Mouse (Mus musculus) forebrain, embryonic 16.5 days (tissue): ENCODE data around the gene Pdzd2. TPM values are rescaled to one million over a fixed set of nuclear protein-coding genes. Genes with fewer than 3 reads are reported as not detected.

Source experiments
- ATAC-seq: fragments of 200-750 bp; cut with Nextera tagmentation; 2 replicates; pipeline ENCODE4 v1.8.0; 2017; ENCODE audit warnings: mild to moderate bottlenecking, moderate library complexity
- H3K27ac ChIP-seq: fragments of 300-500 bp; sonication (generic); 2 replicates; pipeline ENCODE4 v1.5.1; 2014; ENCODE audit warnings: low read length, control low read depth
- H3K27me3 ChIP-seq: fragments of 300-500 bp; sonication (generic); replicated peaks from 2 replicates; pipeline ENCODE4 v1.6.1; 2014; ENCODE audit warnings: low read length; ENCODE audit not compliant: control insufficient read depth, insufficient read depth
- H3K36me3 ChIP-seq: fragments of 300-500 bp; sonication (generic); 2 replicates; pipeline ENCODE4 v1.6.1; 2014; ENCODE audit not compliant: control insufficient read depth, insufficient read depth
- H3K4me1 ChIP-seq: fragments of 300-500 bp; sonication (generic); replicated peaks from 2 replicates; pipeline ENCODE4 v1.6.1; 2014; ENCODE audit warnings: low read length; ENCODE audit not compliant: control insufficient read depth, insufficient read depth
- H3K4me2 ChIP-seq: fragments of 300-500 bp; sonication (generic); 2 replicates; pipeline ENCODE4 v1.6.1; 2014; ENCODE audit warnings: mild to moderate bottlenecking, low read length, control low read depth
- H3K4me3 ChIP-seq: fragments of 300-500 bp; sonication (generic); replicated peaks from 2 replicates; pipeline ENCODE4 v1.5.1; 2014; ENCODE audit warnings: mild to moderate bottlenecking, low read length, control low read depth
- H3K9ac ChIP-seq: fragments of 300-500 bp; sonication (generic); replicated peaks from 2 replicates; pipeline ENCODE4 v1.6.1; 2014; ENCODE audit warnings: low read depth, low read length, control low read depth
- H3K9me3 ChIP-seq: fragments of 300-500 bp; sonication (generic); 2 replicates; pipeline ENCODE4 v1.6.1; 2016; ENCODE audit warnings: low read length; ENCODE audit not compliant: control insufficient read depth
- WGBS: fragments of 180-500 bp; shearing (Covaris S2); extraction: QIAGEN DNeasy Blood & Tissue Kit; methylation state at CpG from one replicate; pipeline ENCODE4 v1.1.7; 2014; 5-methylcytosine and 5-hydroxymethylcytosine counted together
- polyA plus RNA-seq: library from polyadenylated mRNA; unstranded; fragments of >200 nt; fragmentation: Nextera tagmentation; extraction: Ambion mirVana; gene quantifications from 2 replicates; pipeline ENCODE4 v1.2.1, GENCODE M21; 2015

Gene Pdzd2
- polyA plus RNA-seq, result 8.1 and 9.0 TPM in 2 replicates

DNA sequence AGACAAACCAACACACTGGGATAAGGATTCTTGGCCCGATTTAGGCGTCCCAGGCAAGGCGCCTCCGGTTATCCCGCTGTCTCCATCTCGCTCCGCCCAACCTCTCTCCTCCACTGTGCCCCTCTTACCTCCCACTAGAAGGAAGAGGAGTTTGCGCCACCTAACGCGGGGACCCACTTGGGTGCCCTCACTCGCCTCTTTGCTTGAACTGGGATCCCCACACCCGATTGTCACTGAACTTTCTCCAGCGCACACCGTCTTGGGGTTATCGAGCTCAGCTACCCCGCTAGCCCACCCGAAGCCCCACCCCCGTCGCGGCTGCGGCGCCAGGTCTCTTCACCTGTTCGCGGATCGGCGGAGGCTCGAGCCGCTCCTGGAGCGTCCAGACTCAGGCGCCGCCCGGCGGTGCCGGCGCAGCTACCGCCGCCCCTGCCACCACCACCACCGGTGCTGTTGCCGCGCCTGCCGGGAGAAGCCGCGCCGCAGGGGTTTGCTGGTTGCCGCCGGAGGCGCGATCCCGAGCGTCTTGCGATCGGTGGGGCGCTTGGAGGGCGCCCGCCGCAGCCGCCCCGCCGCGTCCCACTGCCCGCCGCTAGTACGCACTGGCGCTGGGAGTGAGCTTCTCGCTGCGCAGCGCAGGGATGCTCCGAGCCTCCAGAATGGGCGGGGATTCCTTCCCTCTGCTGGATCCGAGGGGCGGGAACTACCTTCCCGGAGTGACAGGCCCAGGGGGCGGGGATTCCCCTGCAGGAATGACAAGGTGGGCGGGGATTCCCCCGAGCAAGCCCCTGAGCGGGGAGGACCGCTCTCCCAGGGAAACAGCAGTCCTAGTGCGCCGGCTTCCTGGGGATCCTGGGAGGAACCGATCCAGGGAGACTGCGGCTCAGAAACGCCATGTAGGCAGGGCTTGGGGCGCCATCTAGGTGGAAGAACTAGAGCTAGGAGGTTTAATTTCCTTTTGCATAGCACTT lies at the start of gene Pdzd2:
Pdzd2 (minus strand) TSS at position 648 of the 971 bp plus-strand sequence.
- ATAC-seq, result peak; percentile 99
- H3K9ac ChIP-seq, result peak within 1 kb of the TSS; percentile 71
- under 1% methylated on average over 83 of the region's 83 CpGs for WGBS
- H3K9me3 ChIP-seq, result no peaks in the 10 kb centered on the region
- no peaks in the 10 kb centered on the region for H3K36me3 ChIP-seq
- H3K4me2 ChIP-seq, result peak within 1 kb of the TSS; percentile 84
- peak within 1 kb of the TSS; percentile 69 for H3K27ac ChIP-seq
- peaks cover 9% of the 10 kb centered on the region for H3K4me1 ChIP-seq
- H3K4me3 ChIP-seq, result peak within 1 kb of the TSS; percentile 62
- H3K27me3 ChIP-seq, result peaks cover 5% of the 10 kb centered on the region; the same call in 1 of the 2 replicates

DNA sequence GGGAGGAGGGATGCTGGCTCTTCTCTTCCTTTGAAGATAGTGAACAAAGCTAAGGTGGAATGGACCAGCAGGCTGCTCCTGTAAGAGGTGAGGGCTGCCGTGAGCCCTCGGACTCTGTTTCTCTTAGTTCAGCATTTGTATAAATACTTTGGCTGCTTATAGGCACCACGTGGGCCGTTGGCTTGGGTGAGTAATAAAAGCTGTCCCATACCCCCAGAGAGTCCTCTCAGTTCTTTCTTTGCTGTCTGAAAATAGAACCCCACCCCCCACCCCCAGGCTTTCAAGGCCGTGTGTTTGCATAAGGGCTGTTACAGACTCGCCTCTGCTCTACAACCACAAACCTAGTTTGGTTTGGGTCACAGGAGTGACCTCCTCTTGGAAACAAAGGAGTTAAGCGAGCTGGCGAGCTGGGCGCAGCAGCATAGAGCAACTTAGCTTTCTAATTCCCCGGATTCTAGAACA lies 49.7 kb upstream of the Pdzd2 start:
- WGBS, result 37% methylated on average over 10 of the region's 10 CpGs
- no peaks in the 10 kb centered on the region for H3K27me3 ChIP-seq
- no peak overlapping the region for H3K4me2 ChIP-seq
- no peaks in the 10 kb centered on the region for H3K4me1 ChIP-seq
- no peak overlapping the region for H3K9ac ChIP-seq
- no peaks in the 10 kb centered on the region for H3K36me3 ChIP-seq
- H3K27ac ChIP-seq, result no peak overlapping the region
- H3K9me3 ChIP-seq, result no peaks in the 10 kb centered on the region
- no peak for ATAC-seq
- no peak overlapping the region for H3K4me3 ChIP-seq

DNA sequence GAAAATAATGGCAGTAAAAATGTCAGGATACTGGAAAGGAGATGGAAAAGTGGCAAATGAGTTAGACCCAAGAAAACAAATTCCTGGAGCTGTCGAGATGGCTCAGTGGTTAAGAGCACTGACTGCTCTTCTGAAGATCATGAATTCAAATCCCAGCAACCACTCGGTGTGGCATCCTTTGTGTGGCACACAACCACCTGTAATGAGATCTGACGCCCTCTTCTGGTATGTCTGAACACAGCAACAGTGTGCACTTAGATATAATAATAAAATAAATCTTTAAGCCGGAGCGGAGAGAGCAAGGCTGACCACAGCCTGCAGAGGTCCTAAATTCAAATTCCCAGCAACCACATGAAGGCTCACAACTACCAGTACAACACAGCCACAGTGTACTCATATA lies 48.8 kb upstream of the Pdzd2 start:
- WGBS, result 81% methylated on average over 5 of the region's 5 CpGs
- Histone ChIP-seq H3K27me3 (no peaks in the 10 kb centered on the region), H3K4me1 (no peaks in the 10 kb centered on the region), H3K9me3 (no peaks in the 10 kb centered on the region), H3K9ac (no peak overlapping the region), H3K4me3 (no peak overlapping the region), H3K36me3 (no peaks in the 10 kb centered on the region), H3K4me2 (no peak overlapping the region), H3K27ac (no peak overlapping the region)
- ATAC-seq, result no peak

DNA sequence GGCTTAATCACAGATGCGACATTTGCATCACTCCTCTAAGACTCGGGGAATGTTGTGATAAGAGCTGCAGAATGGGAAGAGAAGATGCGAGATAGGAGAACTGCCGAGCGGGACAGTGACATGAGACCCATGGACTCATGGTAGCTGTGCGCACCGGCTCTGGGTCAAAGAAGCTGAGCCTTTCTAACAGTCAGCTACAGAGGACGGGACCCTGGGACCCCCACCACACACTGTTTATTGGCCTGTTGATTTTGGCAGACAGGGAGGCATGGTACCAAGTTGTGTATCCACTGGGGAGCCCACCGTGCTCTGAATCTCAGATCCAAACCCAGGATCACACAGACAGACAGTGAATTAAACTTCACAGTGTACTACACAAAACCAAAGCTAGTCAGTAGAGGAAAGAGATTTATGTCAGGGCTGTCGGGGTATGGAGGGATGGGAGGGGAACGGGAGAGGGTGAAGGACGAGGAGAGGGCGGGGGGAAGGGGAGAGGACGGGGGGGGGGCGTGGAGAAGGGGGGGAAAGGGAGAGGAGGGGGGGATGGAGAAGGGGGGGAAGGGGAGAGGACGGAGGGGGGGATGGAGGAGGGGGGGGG lies 42.1 kb upstream of the Pdzd2 start:
- WGBS, result 79% methylated on average over 12 of the region's 16 CpGs
- H3K4me1 ChIP-seq, result 0 out of 2 replicates have a peak, but pooled peaks cover 2% of the 10 kb centered on the region
- H3K4me2 ChIP-seq, result no peak overlapping the region
- H3K9ac ChIP-seq, result no peak overlapping the region
- H3K27ac ChIP-seq, result no peak overlapping the region
- no peaks in the 10 kb centered on the region for H3K9me3 ChIP-seq
- H3K36me3 ChIP-seq, result no peaks in the 10 kb centered on the region
- no peak for ATAC-seq
- no peaks in the 10 kb centered on the region for H3K27me3 ChIP-seq
- H3K4me3 ChIP-seq, result no peak overlapping the region

DNA sequence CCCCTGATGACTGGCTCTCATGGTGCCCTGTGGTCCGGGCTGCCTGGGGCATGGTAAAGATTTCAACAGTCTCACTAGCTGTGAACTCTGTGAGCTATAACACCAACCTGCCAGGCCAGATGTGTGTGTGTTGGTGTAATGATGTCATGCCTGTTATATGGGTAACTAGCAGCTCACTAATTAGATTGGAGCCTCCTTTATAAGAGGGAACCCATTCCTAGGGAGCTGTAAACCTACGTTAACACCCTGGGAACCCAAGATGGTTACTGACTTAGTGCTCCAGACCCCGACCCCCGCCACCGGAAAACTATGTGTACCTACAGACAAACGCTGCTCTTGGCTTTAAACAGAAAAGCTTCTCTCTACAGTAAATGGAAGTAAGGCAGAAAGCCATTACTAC lies 41.6 kb upstream of the Pdzd2 start:
- 81% methylated on average over 6 of the region's 6 CpGs for WGBS

DNA sequence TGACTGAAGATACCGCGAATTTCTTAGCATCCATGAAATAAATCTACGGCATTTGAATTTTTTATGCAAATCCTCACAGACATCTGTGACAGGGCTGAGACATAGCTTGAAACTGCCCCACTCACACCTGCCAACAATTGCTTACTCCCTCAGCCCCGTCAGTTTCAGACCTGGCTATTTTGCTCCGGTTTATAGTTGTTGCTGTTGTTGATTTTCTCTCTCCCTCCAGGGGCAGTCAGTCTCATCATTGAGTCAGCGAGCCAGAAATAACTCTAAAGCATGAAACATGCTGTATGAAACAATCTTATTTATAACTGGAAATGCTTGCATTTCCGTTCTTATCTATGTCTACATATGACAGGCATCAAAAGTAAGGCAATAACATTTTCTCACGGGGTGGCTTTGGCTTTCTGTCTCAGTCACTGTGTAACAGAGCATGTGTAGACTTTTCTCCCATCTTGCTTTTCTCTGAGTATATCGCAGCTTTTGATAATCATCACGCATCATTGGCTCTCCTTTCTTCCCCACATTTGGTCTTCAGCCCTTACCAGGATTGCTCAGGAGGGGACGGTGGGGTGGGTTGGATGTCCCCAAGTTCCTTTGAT lies 34.5 kb upstream of the Pdzd2 start:
- no peaks in the 10 kb centered on the region for H3K36me3 ChIP-seq
- H3K9me3 ChIP-seq, result peaks cover 2% of the 10 kb centered on the region; the same call in 1 of the 2 replicates
- no peak overlapping the region for H3K4me2 ChIP-seq
- ATAC-seq, result no peak
- no peak overlapping the region for H3K27ac ChIP-seq
- WGBS, result 68% methylated on average over 11 of the region's 11 CpGs
- 0 out of 2 replicates have a peak, but pooled peaks cover 2% of the 10 kb centered on the region for H3K4me1 ChIP-seq
- H3K4me3 ChIP-seq, result no peak overlapping the region
- H3K9ac ChIP-seq, result no peak overlapping the region
- H3K27me3 ChIP-seq, result no peaks in the 10 kb centered on the region

More for the DNA sequence above, 41.6 kb upstream of the Pdzd2 start:
- Histone ChIP-seq H3K36me3 (no peaks in the 10 kb centered on the region), H3K9me3 (no peaks in the 10 kb centered on the region), H3K4me1 (0 out of 2 replicates have a peak, but pooled peaks cover 2% of the 10 kb centered on the region), H3K27me3 (no peaks in the 10 kb centered on the region), H3K9ac (no peak overlapping the region), H3K4me2 (no peak overlapping the region), H3K4me3 (no peak overlapping the region), H3K27ac (no peak overlapping the region)
- no peak for ATAC-seq

DNA sequence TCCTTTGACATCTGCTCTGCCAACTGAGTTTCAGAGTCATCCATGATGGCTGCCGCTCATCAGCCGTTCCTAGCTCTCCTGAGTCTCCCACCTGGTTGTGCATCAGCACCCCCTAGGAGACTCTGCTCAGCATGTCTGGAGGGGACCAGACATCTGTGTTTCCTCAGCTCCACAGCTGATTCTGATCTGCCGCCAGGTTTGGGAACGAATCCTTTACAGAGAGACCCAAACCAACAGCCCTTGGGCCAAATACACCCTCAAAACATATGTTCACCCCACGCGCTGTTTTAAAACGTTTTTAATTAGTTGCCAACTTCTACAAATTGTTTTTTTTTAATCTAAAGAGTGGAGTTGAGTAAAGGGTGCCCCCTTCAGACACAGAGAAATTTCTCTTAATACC lies 31.2 kb upstream of the Pdzd2 start:
- Histone ChIP-seq H3K4me1 (no peaks in the 10 kb centered on the region), H3K9me3 (peaks cover 2% of the 10 kb centered on the region; the same call in 1 of the 2 replicates), H3K27me3 (no peaks in the 10 kb centered on the region), H3K36me3 (no peaks in the 10 kb centered on the region), H3K4me2 (no peak overlapping the region), H3K27ac (no peak overlapping the region), H3K9ac (no peak overlapping the region), H3K4me3 (no peak overlapping the region)
- peak; percentile 76 for ATAC-seq
- WGBS, result 64% methylated on average over 7 of the region's 7 CpGs

DNA sequence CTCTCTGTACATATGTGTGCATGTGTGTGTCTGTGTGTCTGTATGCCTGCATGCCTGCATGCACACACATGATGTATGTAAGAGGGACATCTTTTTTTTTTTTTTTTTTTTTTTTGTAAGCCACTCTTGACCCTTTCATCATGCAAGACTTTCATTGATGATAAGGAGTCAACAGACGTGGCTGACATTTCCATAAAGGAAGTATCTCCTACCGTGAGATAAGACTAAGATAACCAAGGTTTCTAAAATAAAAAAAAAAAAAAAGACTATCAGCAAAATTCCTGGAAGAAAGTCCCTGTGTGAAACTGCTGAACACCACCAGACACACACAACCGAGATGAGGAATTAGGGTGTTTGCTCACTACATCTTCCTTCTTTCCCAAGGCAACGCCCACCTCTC lies 27.1 kb upstream of the Pdzd2 start:
- Histone ChIP-seq H3K4me3 (no peak overlapping the region), H3K4me2 (no peak overlapping the region), H3K9me3 (no peaks in the 10 kb centered on the region), H3K4me1 (no peaks in the 10 kb centered on the region), H3K9ac (no peak overlapping the region), H3K27me3 (no peaks in the 10 kb centered on the region), H3K36me3 (no peaks in the 10 kb centered on the region), H3K27ac (no peak overlapping the region)
- ATAC-seq, result no peak
- WGBS, result 50% methylated on average over 4 of the region's 4 CpGs

DNA sequence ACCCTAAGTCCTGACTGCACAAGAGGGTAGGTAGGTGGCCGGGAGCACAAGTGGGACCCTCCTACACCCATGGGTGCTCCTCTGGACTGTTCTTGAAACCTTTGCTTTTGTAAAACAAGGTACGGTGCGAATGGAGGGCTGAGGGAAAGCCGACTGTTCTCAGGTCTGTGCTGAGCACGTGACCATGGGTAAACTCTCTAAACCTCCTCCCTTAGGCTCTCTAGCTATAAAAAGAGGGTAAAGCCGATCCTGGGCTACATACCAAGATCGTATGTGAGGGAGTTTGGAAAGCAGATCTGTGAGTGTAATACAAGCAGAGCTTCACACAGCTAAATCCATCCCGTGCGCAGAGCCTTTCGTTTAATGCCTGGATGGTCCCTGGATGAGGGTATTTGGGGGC lies 23.4 kb upstream of the Pdzd2 start:
- no peaks in the 10 kb centered on the region for H3K4me1 ChIP-seq
- H3K27ac ChIP-seq, result no peak overlapping the region
- H3K36me3 ChIP-seq, result no peaks in the 10 kb centered on the region
- ATAC-seq, result no peak
- no peaks in the 10 kb centered on the region for H3K9me3 ChIP-seq
- H3K4me2 ChIP-seq, result no peak overlapping the region
- no peak overlapping the region for H3K4me3 ChIP-seq
- no peak overlapping the region for H3K9ac ChIP-seq
- WGBS, result 69% methylated on average over 10 of the region's 10 CpGs
- H3K27me3 ChIP-seq, result no peaks in the 10 kb centered on the region
